Mouse (Mus musculus): ENCODE data around the gene Rab11a. TPM values are rescaled to one million over a fixed set of nuclear protein-coding genes. Genes with fewer than 3 reads are reported as not detected.

The Rab11a gene
- polyA plus RNA-seq, 1 experiment from 2014 or later = 304 TPM

DNA sequence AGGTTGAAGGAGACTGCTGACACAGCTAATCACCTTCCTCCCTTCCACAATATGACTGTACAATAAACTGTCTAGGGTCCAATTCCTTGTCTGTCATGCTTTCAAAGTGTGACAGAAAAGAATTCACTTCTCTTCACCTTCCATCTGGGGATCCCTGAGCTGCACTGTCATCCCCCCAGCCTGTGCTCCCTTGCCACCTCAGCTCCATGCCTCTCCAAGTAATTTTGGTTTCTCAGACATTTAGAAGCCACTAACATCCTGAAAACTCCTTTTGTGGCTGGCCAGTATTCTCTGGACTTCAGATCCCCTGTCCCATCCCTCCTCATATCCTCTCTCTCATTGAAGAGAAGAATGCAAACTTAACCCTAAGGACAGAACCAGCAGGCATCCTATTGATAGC is 35.2 kb downstream of the Rab11a start:
- no peaks in the 10 kb centered on the region for H3K4me1 ChIP-seq
- H3K27ac ChIP-seq = no peak overlapping the region
- H3K36me3 ChIP-seq = 0 out of 2 replicates have a peak, but pooled peaks cover 15% of the 10 kb centered on the region
- H3K9ac ChIP-seq = no peak overlapping the region
- H3K4me2 ChIP-seq (replicated peaks) = no peak overlapping the region
- no peak overlapping the region for H3K4me3 ChIP-seq
- H3K9me3 ChIP-seq = no peaks in the 10 kb centered on the region
- H3K27me3 ChIP-seq (replicated peaks) = no peaks in the 10 kb centered on the region
- no peak for ATAC-seq (ENCODE audit: low FRiP score, low read depth)

DNA sequence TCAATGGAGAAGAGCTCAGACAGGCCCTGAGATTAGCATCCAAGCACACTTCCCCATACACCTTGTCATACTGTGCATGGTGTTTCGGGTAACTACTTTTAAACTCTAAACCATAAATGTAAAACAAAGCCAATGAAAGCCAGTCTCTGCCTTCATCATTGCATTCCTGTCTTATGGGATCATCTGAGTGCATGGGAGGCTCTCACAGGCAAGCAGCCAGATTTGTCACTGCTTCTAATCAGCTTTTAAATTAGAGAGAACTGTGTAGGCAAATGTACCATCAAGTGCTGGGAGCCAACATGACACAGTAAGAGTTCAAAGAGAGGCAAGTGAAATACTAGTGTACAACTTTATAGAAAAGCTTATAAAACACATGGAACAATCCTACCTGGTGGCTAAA is 35.9 kb downstream of the Rab11a start:
- Histone ChIP-seq H3K36me3 (peaks cover 18% of the 10 kb centered on the region; the same call in 1 of the 2 replicates), H3K27ac (no peak overlapping the region), H3K27me3 (replicated peaks) (no peaks in the 10 kb centered on the region), H3K9ac (no peak overlapping the region), H3K9me3 (no peaks in the 10 kb centered on the region), H3K4me3 (no peak overlapping the region), H3K4me2 (replicated peaks) (no peak overlapping the region), H3K4me1 (no peaks in the 10 kb centered on the region)
- no peak for ATAC-seq (ENCODE audit: low FRiP score, low read depth)
- 91% methylated on average over 1 of the region's 1 CpGs for WGBS

DNA sequence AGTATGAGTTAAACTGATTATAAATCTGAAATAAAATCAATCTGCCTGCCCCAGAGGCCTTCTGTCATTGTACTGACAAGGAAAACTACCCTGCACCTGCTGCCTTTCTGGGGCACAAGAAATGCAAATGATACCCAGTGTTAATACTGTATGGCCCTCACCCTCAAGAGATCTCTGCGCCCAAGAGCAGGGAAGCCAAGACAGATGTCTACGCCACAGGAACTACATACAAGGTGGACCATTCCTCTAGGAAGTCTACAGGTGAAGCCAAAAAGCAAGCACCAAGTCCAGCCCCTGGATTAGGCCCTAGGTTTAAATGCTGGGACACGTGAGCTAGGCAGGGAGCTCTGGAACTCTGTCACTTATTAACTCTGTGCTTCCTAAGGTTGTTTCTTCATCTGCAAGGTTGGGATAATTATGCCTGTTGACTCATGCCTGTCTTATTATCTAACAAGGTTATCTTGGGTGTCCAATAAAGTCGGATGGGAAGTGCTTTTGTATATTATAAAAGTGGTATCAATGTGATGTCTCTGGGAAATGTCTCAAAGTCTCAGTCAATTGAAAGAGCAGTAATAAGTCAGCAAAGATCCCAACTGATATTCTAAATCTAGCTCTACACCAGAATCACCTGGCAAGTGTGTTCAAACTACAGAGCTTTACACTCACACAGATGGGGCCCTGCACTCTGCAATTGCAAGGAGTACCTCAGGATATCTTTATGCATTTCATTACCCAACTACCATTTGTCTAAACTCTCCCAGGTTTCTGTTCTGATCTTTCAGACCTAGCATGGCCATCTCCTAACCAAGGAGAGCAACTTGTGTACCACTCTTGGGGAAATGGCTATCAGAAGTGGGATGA is 36.9 kb downstream of the Rab11a start:
- Histone ChIP-seq H3K9ac (no peak overlapping the region), H3K36me3 (peaks cover 26% of the 10 kb centered on the region; the same call in 1 of the 2 replicates), H3K4me3 (no peak overlapping the region), H3K27me3 (replicated peaks) (no peaks in the 10 kb centered on the region), H3K9me3 (no peaks in the 10 kb centered on the region), H3K4me1 (no peaks in the 10 kb centered on the region), H3K4me2 (replicated peaks) (no peak overlapping the region), H3K27ac (no peak overlapping the region)
- 84% methylated on average over 4 of the region's 4 CpGs for WGBS
- no peak for ATAC-seq (ENCODE audit: low FRiP score, low read depth)

DNA sequence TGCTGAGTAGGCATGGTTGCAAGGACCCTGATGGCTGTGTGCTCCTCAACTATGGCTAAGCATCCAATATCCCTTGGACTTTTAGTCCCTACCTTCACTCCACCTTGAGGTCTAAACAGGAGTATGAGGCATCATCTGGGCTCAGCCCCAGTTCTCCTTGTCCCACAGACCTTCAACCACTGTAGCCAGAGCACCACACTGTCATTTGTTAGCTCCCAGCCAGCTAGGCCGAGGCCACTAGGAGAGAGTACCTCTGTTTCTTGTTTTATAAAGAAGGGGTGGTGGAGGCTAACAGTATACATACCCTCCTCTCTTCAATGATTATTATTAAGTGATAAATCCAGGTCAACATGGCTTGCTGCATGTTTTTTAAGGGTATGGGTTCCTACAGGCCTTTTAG is 39.0 kb downstream of the Rab11a start:
- no peaks in the 10 kb centered on the region for H3K9me3 ChIP-seq
- H3K36me3 ChIP-seq = peaks cover 32% of the 10 kb centered on the region
- H3K9ac ChIP-seq = no peak overlapping the region
- no peak overlapping the region for H3K4me2 ChIP-seq (replicated peaks)
- WGBS = 100% methylated on average over 1 of the region's 1 CpGs
- ATAC-seq (ENCODE audit: low FRiP score, low read depth) = no peak
- no peak overlapping the region for H3K4me3 ChIP-seq
- no peaks in the 10 kb centered on the region for H3K27me3 ChIP-seq (replicated peaks)
- no peaks in the 10 kb centered on the region for H3K4me1 ChIP-seq
- no peak overlapping the region for H3K27ac ChIP-seq

DNA sequence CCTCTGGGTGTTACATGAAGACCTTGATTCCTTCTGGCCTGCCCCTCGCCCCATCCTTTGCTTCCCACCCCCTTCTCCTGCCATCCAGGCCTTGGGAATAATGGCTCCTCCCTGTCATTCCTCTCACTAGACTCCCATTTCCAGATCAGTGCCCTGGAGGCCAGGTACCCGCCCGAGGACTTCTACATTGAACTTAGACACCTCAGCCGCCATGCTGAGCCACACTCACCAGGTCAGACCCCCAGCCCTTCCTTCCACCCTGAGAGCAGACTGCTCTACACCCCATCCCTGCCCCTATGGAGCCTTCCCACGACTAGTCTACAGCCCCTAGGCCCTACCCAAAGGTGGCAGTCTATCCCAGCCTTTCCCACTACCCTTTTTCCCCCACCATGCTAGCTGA is 39.9 kb downstream of the Rab11a start:
- 92% methylated on average over 5 of the region's 5 CpGs for WGBS
- 0 out of 2 replicates have a peak, but pooled peaks cover 2% of the 10 kb centered on the region for H3K4me1 ChIP-seq

DNA sequence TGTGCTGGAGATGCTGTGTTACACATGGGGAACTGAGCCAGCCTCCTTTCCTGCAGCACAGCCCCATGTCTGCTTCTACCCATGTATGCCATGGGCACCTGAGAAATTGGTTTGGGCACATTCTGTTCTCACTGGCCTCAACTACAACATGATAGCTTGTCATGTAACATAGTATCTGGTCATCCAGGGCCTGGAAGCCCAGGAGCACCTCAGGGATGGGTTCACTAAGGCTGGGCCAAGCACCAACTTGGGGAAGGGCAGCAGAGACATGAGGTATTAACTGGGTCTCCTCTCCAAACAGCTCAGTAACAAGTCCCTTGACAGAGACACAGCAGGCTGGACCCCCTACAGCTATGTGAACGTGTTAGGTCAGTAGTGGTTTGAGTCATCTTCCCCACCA is 40.6 kb downstream of the Rab11a start:
- ATAC-seq (ENCODE audit: low FRiP score, low read depth) = no peak
- 66% methylated on average over 1 of the region's 1 CpGs for WGBS
- H3K4me3 ChIP-seq = no peak overlapping the region

More for the DNA sequence above, 39.9 kb downstream of the Rab11a start:
- H3K4me2 ChIP-seq (replicated peaks) = no peak overlapping the region
- no peak for ATAC-seq (ENCODE audit: low FRiP score, low read depth)
- peaks cover 26% of the 10 kb centered on the region for H3K36me3 ChIP-seq
- H3K4me3 ChIP-seq = no peak overlapping the region
- no peak overlapping the region for H3K27ac ChIP-seq
- H3K27me3 ChIP-seq (replicated peaks) = no peaks in the 10 kb centered on the region
- no peak overlapping the region for H3K9ac ChIP-seq
- H3K9me3 ChIP-seq = no peaks in the 10 kb centered on the region

DNA sequence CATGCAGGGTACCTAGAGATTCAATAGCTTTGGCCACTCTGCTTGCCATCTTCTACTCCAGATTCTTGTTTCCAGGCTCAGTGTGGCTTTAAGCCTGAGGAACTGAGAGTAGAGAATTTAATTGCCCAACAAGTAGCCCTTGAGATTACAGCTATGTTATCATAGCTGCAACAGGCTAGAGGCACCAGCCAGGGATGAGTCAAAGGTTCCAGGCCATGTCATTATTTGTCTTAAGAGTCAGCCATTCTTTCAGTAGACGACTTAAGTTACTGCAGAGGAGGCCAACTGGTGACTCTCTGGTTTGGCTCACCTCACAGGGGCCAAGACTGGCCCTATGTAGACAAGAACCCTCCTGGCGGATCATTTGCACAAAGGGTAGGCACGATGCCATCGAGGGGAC is 41.2 kb downstream of the Rab11a start:
- Histone ChIP-seq H3K9ac (no peak overlapping the region), H3K4me1 (0 out of 2 replicates have a peak, but pooled peaks cover 2% of the 10 kb centered on the region), H3K27me3 (replicated peaks) (no peaks in the 10 kb centered on the region), H3K9me3 (no peaks in the 10 kb centered on the region), H3K27ac (no peak overlapping the region), H3K4me2 (replicated peaks) (no peak overlapping the region), H3K36me3 (peaks cover 24% of the 10 kb centered on the region), H3K4me3 (no peak overlapping the region)
- ATAC-seq (ENCODE audit: low FRiP score, low read depth) = no peak
- WGBS = 90% methylated on average over 4 of the region's 4 CpGs

More for the DNA sequence above, 40.6 kb downstream of the Rab11a start:
- Histone ChIP-seq H3K27ac (no peak overlapping the region), H3K9me3 (no peaks in the 10 kb centered on the region), H3K4me2 (replicated peaks) (no peak overlapping the region), H3K27me3 (replicated peaks) (no peaks in the 10 kb centered on the region), H3K9ac (no peak overlapping the region), H3K36me3 (peaks cover 26% of the 10 kb centered on the region), H3K4me1 (0 out of 2 replicates have a peak, but pooled peaks cover 2% of the 10 kb centered on the region)

DNA sequence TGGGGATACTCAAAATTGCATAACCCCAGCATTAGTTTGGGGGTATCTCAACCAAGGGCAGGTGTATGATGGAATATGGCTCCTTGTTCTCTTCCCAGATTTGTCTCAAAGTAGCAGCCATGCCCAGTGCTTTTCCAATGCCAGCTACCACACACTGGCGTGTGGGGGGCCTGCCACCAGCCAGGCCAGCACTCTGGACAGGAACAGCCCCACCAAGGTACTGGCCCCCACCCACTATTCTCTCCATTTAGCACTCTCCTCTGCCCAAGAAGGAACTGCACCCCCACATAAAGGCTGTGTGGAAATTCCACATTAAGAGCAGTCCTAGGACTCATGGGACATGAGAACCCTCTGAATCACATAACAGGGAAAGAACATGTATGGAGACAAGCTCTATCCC is 42.3 kb downstream of the Rab11a start:
- H3K9ac ChIP-seq = no peak overlapping the region
- H3K4me3 ChIP-seq = no peak overlapping the region
- 96% methylated on average over 1 of the region's 1 CpGs for WGBS
- peaks cover 7% of the 10 kb centered on the region; the same call in 1 of the 2 replicates for H3K4me1 ChIP-seq
- H3K4me2 ChIP-seq (replicated peaks) = no peak overlapping the region
- peaks cover 24% of the 10 kb centered on the region for H3K36me3 ChIP-seq
- H3K27me3 ChIP-seq (replicated peaks) = no peaks in the 10 kb centered on the region
- H3K27ac ChIP-seq = no peak overlapping the region
- no peaks in the 10 kb centered on the region for H3K9me3 ChIP-seq
- no peak for ATAC-seq (ENCODE audit: low FRiP score, low read depth)

DNA sequence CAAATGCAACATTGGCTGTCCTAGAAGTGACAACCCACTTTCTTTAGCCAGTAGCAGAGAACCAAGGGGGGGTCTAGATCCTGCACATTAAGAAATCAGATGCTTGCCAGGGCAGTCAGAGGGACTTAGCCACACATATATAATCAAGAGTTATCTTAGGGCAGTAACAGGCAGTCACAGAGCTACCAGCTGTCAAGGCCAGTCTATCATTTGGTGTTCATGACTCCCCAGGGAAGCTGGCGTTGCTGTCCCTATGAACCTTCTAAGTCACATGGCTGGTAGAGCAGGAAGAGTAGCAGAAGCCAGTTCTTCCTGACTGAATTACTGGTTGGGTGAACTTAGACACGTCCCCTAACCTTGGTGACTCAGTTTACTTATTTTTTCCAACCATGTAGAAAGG is 44.5 kb downstream of the Rab11a start:
- H3K4me2 ChIP-seq (replicated peaks) = no peak overlapping the region
- WGBS = 58% methylated on average over 2 of the region's 2 CpGs
- peaks cover 8% of the 10 kb centered on the region; the same call in 1 of the 2 replicates for H3K4me1 ChIP-seq
- no peak overlapping the region for H3K4me3 ChIP-seq
- no peak overlapping the region for H3K9ac ChIP-seq
- ATAC-seq (ENCODE audit: low FRiP score, low read depth) = no peak
- no peaks in the 10 kb centered on the region for H3K9me3 ChIP-seq
- no peaks in the 10 kb centered on the region for H3K27me3 ChIP-seq (replicated peaks)
- no peak overlapping the region for H3K27ac ChIP-seq
- peaks cover 24% of the 10 kb centered on the region for H3K36me3 ChIP-seq

DNA sequence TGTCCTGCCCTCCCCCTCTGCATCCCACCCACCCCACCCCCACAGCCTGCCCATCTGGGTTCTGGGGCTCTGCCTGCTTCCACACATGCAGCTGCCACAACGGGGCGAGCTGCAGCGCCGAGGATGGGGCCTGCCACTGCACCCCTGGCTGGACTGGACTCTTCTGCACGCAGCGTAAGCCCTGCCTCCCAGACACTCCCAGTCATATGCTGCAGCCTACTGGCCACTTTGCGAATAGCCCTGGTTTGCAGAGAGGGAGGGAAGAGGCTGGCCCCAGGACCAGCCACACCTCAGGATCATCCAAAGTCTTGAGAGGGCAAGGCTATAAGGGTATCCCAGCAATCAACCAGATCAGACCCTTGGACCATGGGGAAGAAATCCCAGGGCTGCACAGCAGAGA is 46.4 kb downstream of the Rab11a start:
- Histone ChIP-seq H3K9me3 (no peaks in the 10 kb centered on the region), H3K9ac (no peak overlapping the region), H3K36me3 (peaks cover 12% of the 10 kb centered on the region), H3K4me2 (replicated peaks) (no peak overlapping the region), H3K27ac (no peak overlapping the region), H3K4me1 (peaks cover 18% of the 10 kb centered on the region; the same call in 1 of the 2 replicates), H3K4me3 (no peak overlapping the region), H3K27me3 (replicated peaks) (no peaks in the 10 kb centered on the region)
- 3% methylated on average over 7 of the region's 7 CpGs for WGBS
- ATAC-seq (ENCODE audit: low FRiP score, low read depth) = peak; percentile 87

DNA sequence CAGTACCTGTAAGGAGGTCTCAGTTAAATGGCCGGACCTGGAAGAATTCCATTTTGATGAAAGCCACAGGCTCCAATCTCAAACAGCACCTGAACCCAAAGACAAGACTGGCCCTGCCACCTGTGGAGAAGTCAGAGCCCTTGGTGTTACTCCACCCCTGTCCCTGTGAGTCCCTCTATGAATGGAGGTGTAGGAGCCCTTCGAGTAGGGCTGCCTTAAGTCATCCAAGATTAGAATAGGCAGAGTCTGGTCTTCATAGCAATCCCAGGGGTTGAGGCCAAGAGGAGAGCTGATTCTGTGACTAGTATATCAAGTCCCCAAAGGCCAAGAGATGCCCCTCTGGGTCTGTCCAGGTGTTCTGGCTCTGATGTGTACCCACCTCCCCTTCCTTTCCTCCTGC is 46.8 kb downstream of the Rab11a start:
- no peak overlapping the region for H3K4me3 ChIP-seq
- no peak overlapping the region for H3K4me2 ChIP-seq (replicated peaks)
- peaks cover 9% of the 10 kb centered on the region for H3K36me3 ChIP-seq
- no peak overlapping the region for H3K27ac ChIP-seq
- no peak overlapping the region for H3K9ac ChIP-seq
- no peaks in the 10 kb centered on the region for H3K9me3 ChIP-seq
- WGBS = 85% methylated on average over 2 of the region's 2 CpGs
- peak; percentile 21; the same call in 1 of the 2 replicates for ATAC-seq (ENCODE audit: low FRiP score, low read depth)
- no peaks in the 10 kb centered on the region for H3K27me3 ChIP-seq (replicated peaks)
- peaks cover 18% of the 10 kb centered on the region; the same call in 1 of the 2 replicates for H3K4me1 ChIP-seq

DNA sequence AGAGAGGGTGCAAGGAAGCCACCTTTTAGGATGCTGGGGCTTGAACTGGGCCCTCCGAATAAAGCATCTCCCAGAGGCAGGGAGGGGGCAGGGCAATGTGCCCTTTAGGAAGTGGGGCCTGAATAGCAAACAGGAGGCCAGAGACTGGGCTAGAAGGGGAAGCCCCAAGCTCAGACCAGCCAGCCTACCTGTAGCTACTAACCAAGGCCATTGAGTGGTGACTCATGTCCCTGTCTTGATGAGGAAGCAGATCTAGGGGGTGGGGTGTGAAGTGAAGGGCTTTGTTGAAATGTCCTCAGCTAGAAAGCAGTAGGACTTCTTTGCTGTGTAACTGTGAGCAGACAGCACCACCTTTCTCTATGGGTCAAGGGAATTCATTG is 49.6 kb downstream of the Rab11a start:
- no peaks in the 10 kb centered on the region for H3K36me3 ChIP-seq
- no peak overlapping the region for H3K4me2 ChIP-seq (replicated peaks)
- WGBS = 58% methylated on average over 1 of the region's 1 CpGs
- peaks cover 16% of the 10 kb centered on the region; the same call in 1 of the 2 replicates for H3K4me1 ChIP-seq
- no peak for ATAC-seq (ENCODE audit: low FRiP score, low read depth)
- no peak overlapping the region for H3K9ac ChIP-seq
- no peaks in the 10 kb centered on the region for H3K9me3 ChIP-seq
- no peak overlapping the region for H3K27ac ChIP-seq
- no peak overlapping the region for H3K4me3 ChIP-seq
- no peaks in the 10 kb centered on the region for H3K27me3 ChIP-seq (replicated peaks)
